In the genomic region with DNA sequence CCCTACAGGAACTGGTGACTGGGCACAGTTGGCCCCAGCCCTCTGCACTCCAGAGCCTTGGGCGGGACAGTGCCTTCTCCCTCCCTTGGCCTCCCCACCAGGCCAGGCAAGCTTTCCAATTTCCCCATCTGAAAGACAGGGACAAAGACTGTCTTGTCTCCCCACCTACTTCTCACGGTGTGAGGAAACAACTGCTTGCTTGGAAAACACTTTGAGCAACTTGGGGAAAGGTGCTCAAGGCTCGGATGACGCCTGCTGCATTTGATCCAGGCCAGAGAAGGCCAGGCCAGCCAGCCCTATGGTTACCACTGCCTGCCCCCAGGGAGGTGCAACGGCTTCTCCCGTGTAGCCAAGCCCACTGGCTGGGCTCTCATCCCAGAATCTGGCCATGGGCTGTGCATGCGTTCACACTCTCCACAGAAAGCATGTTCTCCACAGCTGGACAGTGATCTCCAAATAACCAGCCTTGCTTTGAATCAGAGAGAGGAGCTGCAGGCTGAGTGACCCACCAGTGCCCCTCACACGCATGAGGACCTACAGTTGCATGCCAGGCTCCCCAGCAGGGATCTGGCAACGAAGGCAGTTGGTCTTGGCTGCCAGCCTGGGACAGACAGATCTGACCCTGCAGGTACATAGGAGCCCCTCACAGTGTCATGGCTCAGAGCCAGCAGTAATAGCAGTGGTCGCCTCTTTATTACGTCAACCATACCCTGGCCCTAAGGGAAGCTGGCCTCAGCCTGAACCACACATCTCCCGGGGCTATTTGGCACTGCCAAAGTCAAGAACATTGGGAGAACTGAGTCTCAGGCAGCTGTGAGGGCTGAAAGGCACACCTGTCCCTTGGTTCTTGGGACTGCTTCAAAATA, we compare ENCODE assay signal across 8 mouse cellular contexts. TPM values are rescaled to one million over a fixed set of nuclear protein-coding genes. Genes with fewer than 3 reads are reported as not detected.
A peak's percentile ranks its signal among the peaks of the same experiment; 100 is the strongest.
DNase-seq lines count a peak whose midpoint lies in the region; ATAC-seq and TF ChIP-seq lines count a peak whose summit lies in the region.

No protein-coding gene starts in this region.

- no peak overlapping the region for H3K4me2 ChIP-seq in midbrain, embryonic 11.5 days
- no peak overlapping the region for H3K4me2 ChIP-seq in heart, postnatal 0 days (ENCODE audit: low read depth, low read length)
- H3K4me2 ChIP-seq in limb, embryonic 13.5 days (replicated peaks) = no peak overlapping the region

- H3K27ac ChIP-seq in midbrain, embryonic 10.5 days (replicated peaks) = peak overlapping the region; percentile 7; the same call in 1 of the 2 replicates
- H3K27ac ChIP-seq in midbrain, embryonic 11.5 days (ENCODE audit: low read depth, low read length) = no peak overlapping the region
- H3K27ac ChIP-seq in heart, postnatal 0 days (ENCODE audit: low read depth) = peak overlapping the region; percentile 7
- H3K27ac ChIP-seq in limb, embryonic 13.5 days = peak overlapping the region; percentile 72

- H3K9ac ChIP-seq in midbrain, embryonic 11.5 days (ENCODE audit: low read length) = no peak overlapping the region
- no peak overlapping the region for H3K9ac ChIP-seq in heart, postnatal 0 days (replicated peaks; ENCODE audit: low read depth, low read length)
- 0 out of 2 replicates have a peak overlapping the region, but pooled peaks have one; percentile 19 for H3K9ac ChIP-seq in limb, embryonic 13.5 days

- no peak for ATAC-seq in midbrain, embryonic 11.5 days (ENCODE audit: low FRiP score)
- ATAC-seq in heart, postnatal 0 days (ENCODE audit: insufficient read depth, low read depth) = peak; percentile 37
- peak; percentile 55 for ATAC-seq in limb, embryonic 13.5 days (ENCODE audit: low FRiP score, low read depth)

- DNase-seq in midbrain, embryonic 10.5 days (ENCODE audit: low spot score) = no peak
- DNase-seq in midbrain, embryonic 11.5 days (ENCODE audit: low spot score, missing footprints) = no peak
- peak; percentile 84 to 93 for DNase-seq in cerebellum, postnatal 10 days
- DNase-seq in heart, postnatal 0 days (ENCODE audit: low spot score) = no peak
- no peak for DNase-seq in spleen, adult 18-20 months
- no peak for DNase-seq in thymus, adult 18-20 months
- DNase-seq in thymus, postnatal 10 days (ENCODE audit: low spot score in 2 of 2) = no peak

- H3K36me3 ChIP-seq in midbrain, embryonic 10.5 days = no peaks in the 10 kb centered on the region
- no peaks in the 10 kb centered on the region for H3K36me3 ChIP-seq in midbrain, embryonic 11.5 days (ENCODE audit: control insufficient read depth, insufficient read depth, low read length)
- H3K36me3 ChIP-seq in heart, postnatal 0 days (replicated peaks; ENCODE audit: control insufficient read depth, insufficient read depth, low read length) = no peaks in the 10 kb centered on the region
- H3K36me3 ChIP-seq in limb, embryonic 13.5 days = no peaks in the 10 kb centered on the region

- H3K4me1 ChIP-seq in midbrain, embryonic 10.5 days = peaks cover 11% of the 10 kb centered on the region
- no peaks in the 10 kb centered on the region; the same call in 1 of the 2 replicates for H3K4me1 ChIP-seq in midbrain, embryonic 11.5 days (ENCODE audit: control insufficient read depth, insufficient read depth, low read length)
- peaks cover 30% of the 10 kb centered on the region for H3K4me1 ChIP-seq in heart, postnatal 0 days (ENCODE audit: control insufficient read depth, insufficient read depth)
- peaks cover 43% of the 10 kb centered on the region for H3K4me1 ChIP-seq in limb, embryonic 13.5 days

- TF ChIP-seq EP300 in heart, postnatal 0 days (IDR thresholded peaks at IDR 0.05; ENCODE audit: low read depth) = no peak

- no peak for TF ChIP-seq CTCF in heart, postnatal 0 days (IDR thresholded peaks at IDR 0.05; ENCODE audit: low read depth)

- no peak overlapping the region for H3K4me3 ChIP-seq in midbrain, embryonic 10.5 days
- no peak overlapping the region for H3K4me3 ChIP-seq in midbrain, embryonic 11.5 days (ENCODE audit: low read depth, low read length)
- no peak overlapping the region for H3K4me3 ChIP-seq in heart, postnatal 0 days (ENCODE audit: low read depth, low read length)
- H3K4me3 ChIP-seq in limb, embryonic 13.5 days = no peak overlapping the region

- 75% methylated on average over 12 of the region's 12 CpGs for WGBS in midbrain, embryonic 10.5 days
- WGBS in midbrain, embryonic 11.5 days = 74% methylated on average over 12 of the region's 12 CpGs
- WGBS in heart, postnatal 0 days = 35% methylated on average over 12 of the region's 12 CpGs
- 33% methylated on average over 12 of the region's 12 CpGs for WGBS in limb, embryonic 13.5 days

- H3K9me3 ChIP-seq in midbrain, embryonic 10.5 days (replicated peaks) = no peaks in the 10 kb centered on the region
- H3K9me3 ChIP-seq in midbrain, embryonic 11.5 days (ENCODE audit: control insufficient read depth, low read length) = no peaks in the 10 kb centered on the region
- H3K9me3 ChIP-seq in heart, postnatal 0 days (replicated peaks; ENCODE audit: control insufficient read depth, low read length) = no peaks in the 10 kb centered on the region
- H3K9me3 ChIP-seq in limb, embryonic 13.5 days = no peaks in the 10 kb centered on the region

- H3K27me3 ChIP-seq in midbrain, embryonic 10.5 days (ENCODE audit: low read depth, poor library complexity, severe bottlenecking) = no peaks in the 10 kb centered on the region
- no peaks in the 10 kb centered on the region for H3K27me3 ChIP-seq in midbrain, embryonic 11.5 days (ENCODE audit: control insufficient read depth, insufficient read depth, low read length)
- no peaks in the 10 kb centered on the region for H3K27me3 ChIP-seq in heart, postnatal 0 days (ENCODE audit: control insufficient read depth, insufficient read depth, low read length)
- H3K27me3 ChIP-seq in limb, embryonic 13.5 days = 0 out of 2 replicates have a peak, but pooled peaks cover 2% of the 10 kb centered on the region

RNA-seq across cellular contexts. Expression of gene Tomm20, which starts 32.2 kb away (rescaled TPM):
- polyA plus RNA-seq in midbrain, embryonic 10.5 days (2016; fragmentation: Nextera tagmentation; extraction: Ambion mirVana) = 252 and 285 TPM in 2 replicates
- 239 and 240 TPM in 2 replicates for polyA plus RNA-seq in midbrain, embryonic 11.5 days (2014; fragmentation: Nextera tagmentation; extraction: Ambion mirVana)
- total RNA-seq in heart, postnatal 0 days (2014; rRNA removed; ENCODE audit: low replicate concordance) = 52.6 and 65.3 TPM in 2 replicates
- 203 and 213 TPM in 2 replicates for polyA plus RNA-seq in heart, postnatal 0 days (2015; fragmentation: Nextera tagmentation; extraction: Ambion mirVana)
- 208 and 214 TPM in 2 replicates for polyA plus RNA-seq in limb, embryonic 13.5 days (2015; fragmentation: Nextera tagmentation; extraction: Ambion mirVana)

RNA-seq across cellular contexts. Expression of gene Rbm34, which starts 57.4 kb away (rescaled TPM):
- polyA plus RNA-seq in midbrain, embryonic 10.5 days (2016; fragmentation: Nextera tagmentation; extraction: Ambion mirVana) = 23.8 and 25.3 TPM in 2 replicates
- polyA plus RNA-seq in midbrain, embryonic 11.5 days (2014; fragmentation: Nextera tagmentation; extraction: Ambion mirVana) = 32.0 and 38.4 TPM in 2 replicates
- 1.3 and 3.9 TPM in 2 replicates for total RNA-seq in heart, postnatal 0 days (2014; rRNA removed; ENCODE audit: low replicate concordance)
- polyA plus RNA-seq in heart, postnatal 0 days (2015; fragmentation: Nextera tagmentation; extraction: Ambion mirVana) = 8.0 and 8.8 TPM in 2 replicates
- polyA plus RNA-seq in limb, embryonic 13.5 days (2015; fragmentation: Nextera tagmentation; extraction: Ambion mirVana) = 26.6 and 29.3 TPM in 2 replicates

Comparison
In these comparisons a context has a peak if more than half of its experiments do, and no peak if none do; other contexts are left out.
1. DNase-seq: peak in cerebellum, postnatal 10 days (2 of 2); none in midbrain, embryonic 10.5 days (single experiment), midbrain, embryonic 11.5 days (single experiment), heart, postnatal 0 days (single experiment), spleen, adult 18-20 months (0 of 2), thymus, adult 18-20 months (0 of 2) and thymus, postnatal 10 days (0 of 2).